Mouse (Mus musculus) kidney, adult 2 months (tissue): ENCODE results near the gene Cep68.

Experiments used
- CTCF ChIP-seq: fragments of 200-500 bp; conservative IDR thresholded peaks from 2 replicates; pipeline ENCODE4 v1.5.1; 2011; ENCODE audit warnings: low read depth, mild to moderate bottlenecking, control low read depth, low read length, moderate library complexity, mixed read lengths; ENCODE audit not compliant: insufficient read depth, insufficient read length
- POLR2A ChIP-seq: fragments of 200-500 bp; IDR thresholded peaks from one replicate; pipeline ENCODE4 v1.6.1; 2011; ENCODE audit warnings: low read depth, low read length, control low read depth

DNA sequence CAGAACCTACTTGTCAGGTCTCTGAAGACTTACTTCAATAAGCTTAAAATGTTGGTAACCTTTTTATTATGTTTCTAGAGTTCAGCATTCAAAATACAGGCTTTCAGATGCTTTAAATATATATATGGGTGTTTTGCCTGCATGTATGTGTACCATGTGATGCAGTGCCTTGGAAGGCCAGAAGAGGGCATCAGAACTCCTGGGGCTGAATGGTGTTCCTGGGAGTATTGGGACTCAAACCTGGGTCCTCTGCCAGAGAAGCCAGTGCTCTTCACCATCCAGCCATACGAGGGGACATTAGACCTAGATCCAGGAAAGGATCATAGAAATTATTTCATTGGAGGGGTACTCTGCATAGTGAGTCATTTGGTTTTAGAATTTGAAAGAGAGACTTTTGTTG is 34.5 kb downstream of the Cep68 start:
- TF ChIP-seq POLR2A (no peak), CTCF (peak; percentile 55)
